Mouse (Mus musculus): ENCODE measurements around the gene Stau1. TPM values are rescaled to one million over a fixed set of nuclear protein-coding genes. Genes with fewer than 3 reads are reported as not detected.
"Not testable (repeated sequence)": the region's sequence is repeated elsewhere in the genome, so short reads cannot be mapped to it uniquely, and the experiment has no call there.

Gene Stau1
- polyA plus RNA-seq, 1 experiment from 2014 or later = 91.5 TPM

DNA sequence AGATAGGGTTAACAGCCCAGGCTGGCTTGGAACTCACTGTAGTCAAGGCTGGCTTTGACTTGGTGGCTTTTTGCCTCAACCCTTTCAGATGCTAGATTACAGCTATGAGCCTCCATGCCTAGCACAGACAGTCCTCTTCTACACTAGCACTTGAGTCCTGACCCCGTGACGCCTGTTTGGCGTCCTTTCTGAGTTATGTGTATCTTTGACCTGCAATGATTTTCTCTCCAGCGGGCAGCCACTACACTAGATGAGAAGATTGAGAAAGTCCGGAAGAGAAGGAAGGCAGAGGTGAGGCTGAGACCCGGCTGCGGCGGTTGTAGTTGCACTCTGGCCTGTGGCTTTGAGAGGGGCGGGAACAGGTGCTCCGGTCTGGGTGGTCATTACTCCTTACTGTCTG is 23.3 kb upstream of the Stau1 start:
- Histone ChIP-seq H3K4me1 (ENCODE audit: control insufficient read depth, insufficient read depth, low read length) (peaks cover 2% of the 10 kb centered on the region; the same call in 1 of the 2 replicates), H3K27ac (replicated peaks; ENCODE audit: low read depth, low read length) (no peak overlapping the region), H3K4me3 (ENCODE audit: low read depth, low read length) (no peak overlapping the region), H3K4me2 (ENCODE audit: low read depth, low read length) (no peak overlapping the region), H3K36me3 (replicated peaks; ENCODE audit: control insufficient read depth, insufficient read depth, low read depth, low read length) (peaks cover 16% of the 10 kb centered on the region), H3K27me3 (ENCODE audit: control insufficient read depth, insufficient read depth, low read length) (no peaks in the 10 kb centered on the region), H3K9me3 (replicated peaks; ENCODE audit: control insufficient read depth, low read length) (no peaks in the 10 kb centered on the region), H3K9ac (replicated peaks; ENCODE audit: low read length) (no peak overlapping the region)
- ATAC-seq (replicated peaks; ENCODE audit: insufficient number of reproducible peaks, low FRiP score, low TSS enrichment, low read depth) (no peak), DNase-seq (ENCODE audit: low spot score) (no peak)
- WGBS = 88% methylated on average over 10 of the region's 10 CpGs

DNA sequence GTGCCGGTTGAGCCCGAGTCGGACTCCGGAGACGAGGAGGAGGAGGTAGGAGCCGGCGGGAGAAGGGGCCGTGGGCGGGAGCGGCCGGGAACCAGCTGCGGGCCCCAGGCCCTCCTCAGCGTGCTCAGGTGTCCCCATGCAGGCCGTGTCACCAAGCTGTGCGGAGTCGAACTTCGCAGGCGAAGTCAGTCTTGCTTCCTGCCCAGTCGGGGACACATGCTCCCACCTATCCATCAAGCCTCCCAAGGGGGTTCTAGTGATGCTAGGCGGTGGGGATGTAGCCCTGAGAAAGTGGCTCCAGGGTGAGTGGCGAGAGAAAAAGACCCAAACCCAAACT is 19.3 kb upstream of the Stau1 start:
- Histone ChIP-seq H3K9me3 (replicated peaks; ENCODE audit: control insufficient read depth, low read length) (no peaks in the 10 kb centered on the region), H3K27ac (replicated peaks; ENCODE audit: low read depth, low read length) (0 out of 2 replicates have a peak overlapping the region, but pooled peaks have one; percentile 5), H3K27me3 (ENCODE audit: control insufficient read depth, insufficient read depth, low read length) (no peaks in the 10 kb centered on the region), H3K4me1 (ENCODE audit: control insufficient read depth, insufficient read depth, low read length) (peaks cover 2% of the 10 kb centered on the region; the same call in 1 of the 2 replicates), H3K4me3 (ENCODE audit: low read depth, low read length) (peak overlapping the region; percentile 94), H3K36me3 (replicated peaks; ENCODE audit: control insufficient read depth, insufficient read depth, low read depth, low read length) (peaks cover 6% of the 10 kb centered on the region), H3K9ac (replicated peaks; ENCODE audit: low read length) (peak overlapping the region; percentile 71), H3K4me2 (ENCODE audit: low read depth, low read length) (peak overlapping the region; percentile 86)
- WGBS = under 1% methylated on average over 21 of the region's 21 CpGs
- DNase-seq (ENCODE audit: low spot score) = no peak
- ATAC-seq (replicated peaks; ENCODE audit: insufficient number of reproducible peaks, low FRiP score, low TSS enrichment, low read depth) = no peak; the same call in 1 of the 2 replicates

DNA sequence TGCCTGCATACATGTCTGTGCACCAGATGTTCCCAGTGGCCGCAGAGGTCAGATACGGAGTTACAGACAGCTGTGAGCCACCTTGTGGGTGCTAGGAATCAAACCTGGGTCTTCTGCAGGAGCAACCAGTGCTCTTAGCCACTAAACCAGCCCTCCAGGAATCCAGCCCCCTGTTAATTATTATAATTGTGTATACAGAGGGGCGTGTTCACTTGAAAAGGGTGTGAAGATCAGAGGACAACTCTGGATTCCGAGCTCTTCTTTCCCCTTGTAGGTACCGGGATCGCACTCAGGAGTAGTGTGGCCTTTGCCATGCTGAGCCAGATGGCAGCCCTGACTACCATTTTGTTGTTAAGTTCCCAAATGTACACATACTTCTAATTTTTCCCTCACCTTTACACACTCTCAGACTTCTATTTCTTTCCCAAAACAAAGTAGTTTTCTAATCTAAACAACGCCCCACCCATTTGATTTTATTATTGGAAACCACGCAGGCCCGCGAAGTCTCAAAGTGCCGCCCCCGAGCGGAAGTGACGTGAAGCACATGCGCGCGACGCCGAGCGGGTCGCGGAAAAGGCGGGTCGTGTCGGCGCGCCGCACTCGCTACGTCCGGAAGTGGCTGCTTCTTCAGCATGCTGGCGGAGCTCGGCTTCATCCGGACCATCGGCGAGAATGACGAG is 18.7 kb upstream of the Stau1 start, which contains the start of gene Ddx27:
Ddx27 (plus strand) TSS at position 492 of the 680 bp plus-strand sequence.
- WGBS = 1% methylated on average over 37 of the region's 37 CpGs

DNA sequence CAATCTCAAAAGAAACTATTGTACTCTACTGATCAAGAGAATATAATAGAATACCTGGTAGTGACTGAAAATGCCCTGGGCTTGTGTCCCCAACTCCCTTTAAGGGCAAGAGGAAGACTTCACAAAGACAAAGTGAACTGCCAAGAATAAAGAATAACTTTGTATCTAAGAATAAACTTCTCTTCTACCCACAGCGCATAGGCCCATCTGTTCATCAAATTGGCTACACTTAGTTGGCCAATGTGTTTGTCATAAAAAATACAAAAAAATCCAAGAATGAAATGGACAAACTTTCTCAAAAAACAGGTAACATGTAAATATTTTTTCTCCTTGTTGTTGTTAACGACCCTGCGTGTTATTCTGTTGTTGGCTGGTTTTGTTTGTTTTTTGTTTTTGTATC is 14.4 kb upstream of the Stau1 start:
- no peak overlapping the region for H3K27ac ChIP-seq (replicated peaks; ENCODE audit: low read depth, low read length)
- no peaks in the 10 kb centered on the region for H3K36me3 ChIP-seq (replicated peaks; ENCODE audit: control insufficient read depth, insufficient read depth, low read depth, low read length)
- H3K4me1 ChIP-seq (ENCODE audit: control insufficient read depth, insufficient read depth, low read length) = no peaks in the 10 kb centered on the region
- no peak for ATAC-seq (replicated peaks; ENCODE audit: insufficient number of reproducible peaks, low FRiP score, low TSS enrichment, low read depth)
- 85% methylated on average over 3 of the region's 3 CpGs for WGBS
- no peaks in the 10 kb centered on the region for H3K27me3 ChIP-seq (ENCODE audit: control insufficient read depth, insufficient read depth, low read length)
- no peaks in the 10 kb centered on the region for H3K9me3 ChIP-seq (replicated peaks; ENCODE audit: control insufficient read depth, low read length)
- no peak overlapping the region for H3K4me2 ChIP-seq (ENCODE audit: low read depth, low read length)
- no peak overlapping the region for H3K4me3 ChIP-seq (ENCODE audit: low read depth, low read length)
- H3K9ac ChIP-seq (replicated peaks; ENCODE audit: low read length) = no peak overlapping the region
- no peak for DNase-seq (ENCODE audit: low spot score)

More for the DNA sequence above, 18.7 kb upstream of the Stau1 start, which contains the start of gene Ddx27:
- 0 out of 2 replicates have a peak within 1 kb of the TSS, but pooled peaks have one; percentile 5 for H3K27ac ChIP-seq (replicated peaks; ENCODE audit: low read depth, low read length)
- peaks cover 2% of the 10 kb centered on the region; the same call in 1 of the 2 replicates for H3K36me3 ChIP-seq (replicated peaks; ENCODE audit: control insufficient read depth, insufficient read depth, low read depth, low read length)
- DNase-seq (ENCODE audit: low spot score) (peak; percentile 96), ATAC-seq (replicated peaks; ENCODE audit: insufficient number of reproducible peaks, low FRiP score, low TSS enrichment, low read depth) (peak; percentile 85)
- H3K9ac ChIP-seq (replicated peaks; ENCODE audit: low read length) = peak within 1 kb of the TSS; percentile 71
- peaks cover 2% of the 10 kb centered on the region; the same call in 1 of the 2 replicates for H3K4me1 ChIP-seq (ENCODE audit: control insufficient read depth, insufficient read depth, low read length)
- peak within 1 kb of the TSS; percentile 94 for H3K4me3 ChIP-seq (ENCODE audit: low read depth, low read length)
- no peaks in the 10 kb centered on the region for H3K9me3 ChIP-seq (replicated peaks; ENCODE audit: control insufficient read depth, low read length)
- H3K4me2 ChIP-seq (ENCODE audit: low read depth, low read length) = peak within 1 kb of the TSS; percentile 86
- H3K27me3 ChIP-seq (ENCODE audit: control insufficient read depth, insufficient read depth, low read length) = no peaks in the 10 kb centered on the region

DNA sequence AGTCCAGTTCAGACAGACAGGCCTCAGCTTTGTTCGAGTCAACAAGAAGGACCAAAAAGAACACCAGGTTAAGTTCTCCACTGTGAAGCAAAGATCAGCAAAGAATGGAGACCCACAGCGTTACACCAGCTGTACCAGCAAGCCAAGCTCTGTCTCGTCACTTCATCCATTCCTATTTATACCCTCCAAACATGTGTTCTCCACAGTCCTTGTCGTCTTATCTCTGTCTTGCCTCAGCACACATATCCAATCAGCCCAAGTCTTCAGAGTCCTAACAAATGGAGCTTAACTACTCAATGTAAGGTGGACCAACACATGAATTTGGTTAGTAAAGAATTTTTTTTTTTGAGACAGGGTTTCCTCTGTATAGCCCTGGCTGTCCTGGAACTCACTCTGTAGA is 13.4 kb upstream of the Stau1 start:
- 76% methylated on average over 4 of the region's 4 CpGs for WGBS
- Histone ChIP-seq H3K27ac (replicated peaks; ENCODE audit: low read depth, low read length) (no peak overlapping the region), H3K9ac (replicated peaks; ENCODE audit: low read length) (no peak overlapping the region), H3K4me1 (ENCODE audit: control insufficient read depth, insufficient read depth, low read length) (no peaks in the 10 kb centered on the region), H3K4me2 (ENCODE audit: low read depth, low read length) (no peak overlapping the region), H3K27me3 (ENCODE audit: control insufficient read depth, insufficient read depth, low read length) (no peaks in the 10 kb centered on the region), H3K9me3 (replicated peaks; ENCODE audit: control insufficient read depth, low read length) (no peaks in the 10 kb centered on the region), H3K4me3 (ENCODE audit: low read depth, low read length) (no peak overlapping the region), H3K36me3 (replicated peaks; ENCODE audit: control insufficient read depth, insufficient read depth, low read depth, low read length) (no peaks in the 10 kb centered on the region)
- ATAC-seq (replicated peaks; ENCODE audit: insufficient number of reproducible peaks, low FRiP score, low TSS enrichment, low read depth) = no peak
- no peak for DNase-seq (ENCODE audit: low spot score)

DNA sequence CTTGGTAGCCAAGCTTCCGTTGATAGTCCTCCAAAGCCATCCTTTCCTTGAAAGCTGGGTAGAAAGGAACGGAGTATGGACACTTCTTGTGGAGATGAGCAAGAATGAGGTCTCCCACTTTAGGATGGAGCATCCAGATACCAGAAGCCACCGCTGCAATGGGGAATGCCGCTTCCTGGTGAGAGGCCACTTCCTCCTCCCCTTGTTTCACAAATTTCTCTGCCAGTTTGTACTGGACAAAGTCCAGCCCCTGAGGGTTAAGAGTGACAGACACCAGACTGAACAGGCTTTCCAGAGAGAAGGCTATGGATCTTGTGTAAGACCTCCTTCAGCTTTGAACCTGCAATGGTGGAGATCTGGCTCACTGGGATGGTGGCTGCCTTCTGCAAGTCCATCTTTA is 11.5 kb upstream of the Stau1 start:
- not testable (repeated sequence) for H3K9ac ChIP-seq (replicated peaks; ENCODE audit: low read length); H3K4me2 ChIP-seq (ENCODE audit: low read depth, low read length); H3K4me3 ChIP-seq (ENCODE audit: low read depth, low read length); DNase-seq (ENCODE audit: low spot score); H3K27ac ChIP-seq (replicated peaks; ENCODE audit: low read depth, low read length); H3K36me3 ChIP-seq (replicated peaks; ENCODE audit: control insufficient read depth, insufficient read depth, low read depth, low read length); H3K27me3 ChIP-seq (ENCODE audit: control insufficient read depth, insufficient read depth, low read length); H3K4me1 ChIP-seq (ENCODE audit: control insufficient read depth, insufficient read depth, low read length); H3K9me3 ChIP-seq (replicated peaks; ENCODE audit: control insufficient read depth, low read length); ATAC-seq (replicated peaks; ENCODE audit: insufficient number of reproducible peaks, low FRiP score, low TSS enrichment, low read depth)
- 73% methylated on average over 4 of the region's 4 CpGs for WGBS

DNA sequence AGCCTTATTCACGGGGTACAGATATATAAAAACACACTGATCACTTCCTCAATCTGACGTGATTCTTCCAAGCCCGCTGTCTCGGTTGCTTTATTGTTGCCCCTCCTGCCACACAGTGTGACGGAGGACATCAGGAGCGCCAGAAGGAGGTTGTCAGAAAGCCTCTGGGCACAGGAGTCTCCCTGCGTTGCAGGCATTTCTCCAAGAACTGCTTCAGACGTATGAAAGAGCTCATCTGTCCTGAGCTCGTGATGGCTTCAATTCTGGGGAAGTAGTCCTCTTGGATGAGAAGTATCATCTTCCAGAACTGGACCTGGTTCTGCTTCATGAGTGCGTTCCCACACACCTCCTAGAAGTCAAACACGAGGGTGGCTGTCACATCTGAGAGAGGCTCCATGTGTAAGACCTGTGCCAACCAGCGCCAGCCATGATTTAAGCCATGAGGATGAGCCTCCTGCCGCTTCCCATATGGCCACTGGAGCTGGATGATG is 10.9 kb upstream of the Stau1 start:
- Histone ChIP-seq H3K27ac (replicated peaks; ENCODE audit: low read depth, low read length) (no peak overlapping the region), H3K4me1 (ENCODE audit: control insufficient read depth, insufficient read depth, low read length) (no peaks in the 10 kb centered on the region), H3K36me3 (replicated peaks; ENCODE audit: control insufficient read depth, insufficient read depth, low read depth, low read length) (no peaks in the 10 kb centered on the region), H3K9me3 (replicated peaks; ENCODE audit: control insufficient read depth, low read length) (no peaks in the 10 kb centered on the region), H3K27me3 (ENCODE audit: control insufficient read depth, insufficient read depth, low read length) (no peaks in the 10 kb centered on the region), H3K9ac (replicated peaks; ENCODE audit: low read length) (no peak overlapping the region), H3K4me2 (ENCODE audit: low read depth, low read length) (no peak overlapping the region), H3K4me3 (ENCODE audit: low read depth, low read length) (no peak overlapping the region)
- WGBS = 79% methylated on average over 13 of the region's 13 CpGs
- ATAC-seq (replicated peaks; ENCODE audit: insufficient number of reproducible peaks, low FRiP score, low TSS enrichment, low read depth) (no peak), DNase-seq (ENCODE audit: low spot score) (no peak)

DNA sequence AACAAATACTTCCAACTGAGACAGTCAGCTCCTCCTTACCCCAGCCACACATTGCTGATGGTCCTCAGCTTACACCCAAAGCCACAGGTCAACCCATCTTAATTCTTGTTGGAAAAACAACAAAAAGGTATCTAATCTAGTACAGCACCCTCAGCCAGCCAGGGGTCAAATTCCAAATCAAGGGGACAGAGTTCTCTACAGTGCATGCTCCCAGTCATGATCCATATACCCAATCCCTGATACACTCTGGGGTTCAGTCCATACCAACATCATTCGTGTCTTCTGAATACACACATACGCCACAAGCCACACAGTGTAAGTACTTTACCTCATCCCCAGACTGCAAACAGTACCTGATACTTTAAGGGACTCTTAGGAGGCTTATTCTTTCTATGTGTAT is 10.3 kb upstream of the Stau1 start:
- DNase-seq (ENCODE audit: low spot score) (no peak), ATAC-seq (replicated peaks; ENCODE audit: insufficient number of reproducible peaks, low FRiP score, low TSS enrichment, low read depth) (no peak)
- Histone ChIP-seq H3K27me3 (ENCODE audit: control insufficient read depth, insufficient read depth, low read length) (no peaks in the 10 kb centered on the region), H3K27ac (replicated peaks; ENCODE audit: low read depth, low read length) (no peak overlapping the region), H3K4me3 (ENCODE audit: low read depth, low read length) (no peak overlapping the region), H3K4me2 (ENCODE audit: low read depth, low read length) (no peak overlapping the region), H3K4me1 (ENCODE audit: control insufficient read depth, insufficient read depth, low read length) (no peaks in the 10 kb centered on the region), H3K9ac (replicated peaks; ENCODE audit: low read length) (no peak overlapping the region), H3K36me3 (replicated peaks; ENCODE audit: control insufficient read depth, insufficient read depth, low read depth, low read length) (no peaks in the 10 kb centered on the region), H3K9me3 (replicated peaks; ENCODE audit: control insufficient read depth, low read length) (no peaks in the 10 kb centered on the region)
- WGBS = 92% methylated on average over 2 of the region's 2 CpGs

Data from embryonic facial prominence, embryonic 11.5 days (tissue).